Mouse (Mus musculus) liver, embryonic 15.5 days (tissue): ENCODE results near the gene Car10. TPM values are rescaled to one million over a fixed set of nuclear protein-coding genes. Genes with fewer than 3 reads are reported as not detected.

ENCODE experiments used
- ATAC-seq: fragments of 200-750 bp; cut with Nextera tagmentation; 2 replicates; pipeline ENCODE4 v1.8.0; 2017; ENCODE audit warnings: moderate number of reproducible peaks, mild to moderate bottlenecking, moderate library complexity; ENCODE audit not compliant: insufficient read depth
- H3K27ac ChIP-seq: fragments of 300-500 bp; sonication (generic); replicated peaks from 2 replicates; pipeline ENCODE4 v1.5.1; 2015; ENCODE audit warnings: mild to moderate bottlenecking, inconsistent platforms
- H3K27me3 ChIP-seq: fragments of 300-500 bp; sonication (generic); 2 replicates; pipeline ENCODE4 v1.6.1; 2015; ENCODE audit warnings: mild to moderate bottlenecking, inconsistent platforms
- H3K36me3 ChIP-seq: fragments of 300-500 bp; sonication (generic); replicated peaks from 2 replicates; pipeline ENCODE4 v1.6.1; 2015; ENCODE audit warnings: moderate library complexity, mild to moderate bottlenecking, inconsistent platforms
- H3K4me1 ChIP-seq: fragments of 300-500 bp; sonication (generic); replicated peaks from 2 replicates; pipeline ENCODE4 v1.6.1; 2015; ENCODE audit warnings: inconsistent platforms
- H3K4me2 ChIP-seq: fragments of 300-500 bp; sonication (generic); 2 replicates; pipeline ENCODE4 v1.6.1; 2015; ENCODE audit warnings: moderate library complexity, mild to moderate bottlenecking, inconsistent platforms
- H3K4me3 ChIP-seq: fragments of 300-500 bp; sonication (generic); replicated peaks from 2 replicates; pipeline ENCODE4 v1.5.1; 2015; ENCODE audit warnings: mild to moderate bottlenecking, inconsistent platforms
- H3K9ac ChIP-seq: fragments of 300-500 bp; sonication (generic); 2 replicates; pipeline ENCODE4 v1.6.1; 2015; ENCODE audit warnings: moderate library complexity, mild to moderate bottlenecking, inconsistent platforms
- H3K9me3 ChIP-seq: fragments of 300-500 bp; sonication (generic); replicated peaks from 2 replicates; pipeline ENCODE4 v1.6.1; 2016; ENCODE audit warnings: inconsistent platforms
- WGBS: fragments of 180-500 bp; shearing (Covaris S2); methylation state at CpG from one replicate; pipeline ENCODE4 v1.1.7; 2015; ENCODE audit warnings: mixed read lengths; ENCODE audit not compliant: insufficient replicate concordance; 5-methylcytosine and 5-hydroxymethylcytosine counted together
- polyA plus RNA-seq: library from polyadenylated mRNA; unstranded; fragments of >200 nt; fragmentation: Nextera tagmentation; extraction: Ambion mirVana; gene quantifications from 2 replicates; pipeline ENCODE4 v1.2.1, GENCODE M21; 2015

Gene Car10
- not detected in 2 replicates for polyA plus RNA-seq

DNA sequence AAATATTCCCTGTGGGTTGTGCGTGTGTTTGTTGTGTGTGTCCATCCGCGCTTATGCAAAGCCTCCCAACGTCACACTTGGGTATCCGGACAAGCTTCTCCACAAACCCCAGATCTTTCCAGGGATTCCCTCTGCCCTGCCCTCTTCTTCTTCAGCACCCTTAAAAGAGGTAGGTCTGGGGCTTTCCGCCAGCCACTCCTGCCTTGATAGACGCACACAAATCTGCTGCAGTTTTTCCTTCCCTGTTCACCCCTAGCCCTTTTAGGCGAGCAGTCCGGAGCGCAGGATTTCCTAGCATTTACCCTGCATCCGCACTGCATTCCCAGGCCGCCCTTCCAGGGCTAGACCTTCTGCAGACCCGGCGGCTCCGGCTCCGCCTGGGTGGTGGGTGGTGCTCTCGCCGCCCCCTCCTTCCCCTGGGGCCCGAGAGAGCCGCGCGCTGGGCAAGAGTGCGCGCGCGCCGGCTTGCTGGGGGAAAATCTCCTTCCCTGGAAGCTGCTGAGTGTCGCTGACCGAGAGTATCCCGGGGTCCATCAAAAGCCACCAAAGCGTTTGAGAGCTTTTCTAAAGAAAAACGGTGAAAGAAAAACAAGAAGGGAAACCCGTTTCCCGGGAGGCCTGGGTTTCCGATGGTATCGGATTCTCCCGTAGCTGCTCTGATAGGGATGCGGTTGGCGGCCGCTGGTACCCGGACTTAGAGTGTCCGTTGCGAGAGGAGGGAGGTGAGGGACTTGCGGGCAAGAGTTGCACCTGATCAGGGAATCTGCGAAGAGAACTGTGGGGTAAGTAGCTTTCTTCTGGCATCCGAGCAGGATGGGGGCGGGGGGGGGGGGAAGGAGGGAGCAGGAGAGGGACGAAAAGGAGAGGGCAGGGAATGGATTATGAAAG is at the start of gene Car10:
Gene Car10 (plus strand): TSS at position 88 of the 888 bp plus-strand sequence.
- peak within 1 kb of the TSS; percentile 10 for H3K4me2 ChIP-seq

DNA sequence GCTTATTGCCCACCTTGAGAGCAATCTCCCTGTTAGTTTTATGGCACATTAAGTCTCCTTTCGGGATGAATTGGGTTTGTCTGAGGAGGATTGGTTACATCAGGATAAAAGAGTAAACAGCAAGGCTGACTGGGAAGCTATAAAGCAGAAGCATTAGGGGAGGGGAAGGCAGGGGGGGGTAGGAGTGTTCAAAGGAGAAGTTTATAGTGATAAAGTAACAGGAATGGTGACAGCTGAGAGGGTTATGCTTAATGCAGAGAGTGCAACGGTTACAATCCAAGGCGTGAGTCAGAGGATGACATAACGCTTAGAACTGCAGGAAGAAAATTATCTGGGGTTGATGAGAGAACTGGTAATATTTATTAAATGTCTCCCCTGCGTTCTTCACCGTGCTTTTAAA is 32.8 kb upstream of the Car10 start:
- Histone ChIP-seq H3K4me2 (no peak overlapping the region), H3K9ac (no peak overlapping the region)

More for the DNA sequence above, at the start of gene Car10:
- Histone ChIP-seq H3K4me1 (no peaks in the 10 kb centered on the region), H3K27ac (no peak within 1 kb of the TSS), H3K9ac (no peak within 1 kb of the TSS), H3K36me3 (no peaks in the 10 kb centered on the region), H3K4me3 (no peak within 1 kb of the TSS), H3K27me3 (peaks cover 61% of the 10 kb centered on the region), H3K9me3 (no peaks in the 10 kb centered on the region)
- no peak for ATAC-seq
- 3% methylated on average over 48 of the region's 48 CpGs for WGBS

DNA sequence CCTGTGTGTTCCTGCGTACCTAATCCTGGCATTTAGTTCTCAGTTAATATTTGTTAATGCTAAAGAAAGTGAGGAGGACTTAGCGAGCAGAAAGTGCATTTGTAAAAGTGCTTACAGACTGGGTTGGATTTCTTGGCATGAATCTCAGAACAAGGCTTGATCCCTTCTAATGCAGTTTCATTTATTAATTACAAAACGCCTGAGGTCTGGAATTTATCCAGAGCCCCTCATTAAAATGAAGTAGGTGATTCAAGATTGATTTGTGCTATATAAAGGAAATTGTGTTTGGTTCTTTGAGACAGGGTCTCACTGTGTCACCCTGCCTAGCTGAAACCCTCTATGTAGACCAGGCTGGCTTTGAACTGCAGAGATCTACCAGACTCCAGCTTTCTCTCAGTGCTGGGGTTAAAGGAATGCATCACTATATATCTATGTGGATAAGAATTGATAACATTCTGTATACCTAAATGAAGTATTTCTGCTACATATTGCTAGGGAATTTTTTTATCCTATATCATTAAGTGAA is 32.1 kb upstream of the Car10 start:
- Histone ChIP-seq H3K4me2 (no peak overlapping the region), H3K27ac (no peak overlapping the region), H3K36me3 (no peaks in the 10 kb centered on the region), H3K9ac (no peak overlapping the region), H3K4me1 (no peaks in the 10 kb centered on the region), H3K4me3 (no peak overlapping the region), H3K27me3 (no peaks in the 10 kb centered on the region), H3K9me3 (no peaks in the 10 kb centered on the region)
- no peak for ATAC-seq
- WGBS = 59% methylated on average over 3 of the region's 3 CpGs

More for the DNA sequence above, 32.8 kb upstream of the Car10 start:
- no peak for ATAC-seq
- no peaks in the 10 kb centered on the region for H3K9me3 ChIP-seq
- WGBS = 37% methylated on average over 6 of the region's 6 CpGs
- no peaks in the 10 kb centered on the region for H3K4me1 ChIP-seq
- H3K4me3 ChIP-seq = no peak overlapping the region
- H3K27ac ChIP-seq = no peak overlapping the region
- no peaks in the 10 kb centered on the region for H3K36me3 ChIP-seq
- H3K27me3 ChIP-seq = no peaks in the 10 kb centered on the region

DNA sequence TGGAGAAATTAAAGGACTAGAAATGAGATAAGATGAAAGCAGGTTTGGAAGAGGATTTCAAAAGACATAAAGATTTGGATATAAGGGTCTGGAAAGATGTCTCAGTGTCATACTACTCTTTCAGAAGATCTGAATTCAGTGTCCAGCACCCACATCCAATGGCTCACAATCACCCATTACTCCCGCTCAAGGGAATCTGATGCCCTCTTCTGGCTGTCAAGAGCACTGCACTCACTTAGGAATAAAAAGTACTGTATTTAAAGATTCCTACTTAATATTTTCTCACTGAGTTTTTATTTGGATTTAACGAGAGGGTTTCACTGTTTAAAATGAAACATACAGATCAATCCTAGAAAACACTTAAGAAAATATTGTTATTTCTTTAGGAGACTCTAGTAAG is 2.2 kb upstream of the Car10 start:
- Histone ChIP-seq H3K4me3 (no peak overlapping the region), H3K36me3 (no peaks in the 10 kb centered on the region), H3K4me2 (no peak overlapping the region), H3K4me1 (no peaks in the 10 kb centered on the region), H3K27ac (no peak overlapping the region), H3K27me3 (peaks cover 42% of the 10 kb centered on the region), H3K9ac (no peak overlapping the region), H3K9me3 (no peaks in the 10 kb centered on the region)
- no peak for ATAC-seq
- 5% methylated on average over 2 of the region's 2 CpGs for WGBS

DNA sequence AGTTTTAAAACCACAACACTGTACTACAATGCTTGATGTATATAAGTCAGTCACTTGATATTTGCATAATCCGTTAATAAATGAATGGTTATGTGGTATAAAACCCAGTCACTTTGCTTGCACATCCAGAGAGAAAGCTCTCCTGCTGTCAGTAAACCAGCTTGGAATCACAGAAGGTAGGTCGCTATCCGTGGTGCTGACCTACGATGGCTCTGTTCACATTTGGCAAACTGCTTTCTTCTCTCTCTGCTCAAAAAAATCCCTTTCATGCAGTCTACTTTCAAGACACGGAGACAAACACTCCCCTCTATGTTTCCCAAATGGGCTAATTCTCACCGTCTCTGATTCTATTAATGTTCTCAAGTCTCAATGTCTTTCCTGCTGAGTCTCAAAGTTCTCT is 827 bp upstream of the Car10 start:
- 1% methylated on average over 6 of the region's 6 CpGs for WGBS
- Histone ChIP-seq H3K27me3 (peaks cover 56% of the 10 kb centered on the region), H3K36me3 (no peaks in the 10 kb centered on the region), H3K4me3 (no peak overlapping the region), H3K4me1 (no peaks in the 10 kb centered on the region), H3K9me3 (no peaks in the 10 kb centered on the region), H3K9ac (no peak overlapping the region), H3K27ac (no peak overlapping the region), H3K4me2 (no peak overlapping the region)
- no peak for ATAC-seq

DNA sequence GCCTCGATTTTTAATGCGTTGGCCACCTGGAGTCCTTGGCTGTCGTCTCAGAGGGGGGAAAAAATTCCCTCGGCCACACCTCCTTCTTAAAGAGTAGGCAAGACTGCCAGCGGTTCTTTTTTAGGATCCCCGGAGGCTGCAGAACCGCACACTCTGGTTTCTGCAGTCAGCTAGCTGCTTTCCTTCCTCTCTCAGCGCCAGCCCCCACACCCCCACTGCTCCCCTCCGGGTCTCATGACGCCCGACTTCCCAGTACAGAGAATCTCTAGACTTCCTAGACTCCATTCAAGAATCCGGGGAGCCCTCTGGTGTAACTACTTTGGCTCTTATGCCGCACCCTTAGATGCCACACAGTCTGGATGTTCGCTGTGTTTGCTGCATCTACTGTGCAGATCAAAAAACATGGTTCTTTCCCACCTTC is 387 bp upstream of the Car10 start:
- WGBS = 4% methylated on average over 14 of the region's 14 CpGs
- H3K27ac ChIP-seq = no peak overlapping the region
- H3K9me3 ChIP-seq = no peaks in the 10 kb centered on the region
- no peaks in the 10 kb centered on the region for H3K36me3 ChIP-seq
- no peaks in the 10 kb centered on the region for H3K4me1 ChIP-seq
- peaks cover 61% of the 10 kb centered on the region for H3K27me3 ChIP-seq
- H3K4me3 ChIP-seq = no peak overlapping the region
- no peak overlapping the region for H3K9ac ChIP-seq
- H3K4me2 ChIP-seq = no peak overlapping the region
- ATAC-seq = no peak

DNA sequence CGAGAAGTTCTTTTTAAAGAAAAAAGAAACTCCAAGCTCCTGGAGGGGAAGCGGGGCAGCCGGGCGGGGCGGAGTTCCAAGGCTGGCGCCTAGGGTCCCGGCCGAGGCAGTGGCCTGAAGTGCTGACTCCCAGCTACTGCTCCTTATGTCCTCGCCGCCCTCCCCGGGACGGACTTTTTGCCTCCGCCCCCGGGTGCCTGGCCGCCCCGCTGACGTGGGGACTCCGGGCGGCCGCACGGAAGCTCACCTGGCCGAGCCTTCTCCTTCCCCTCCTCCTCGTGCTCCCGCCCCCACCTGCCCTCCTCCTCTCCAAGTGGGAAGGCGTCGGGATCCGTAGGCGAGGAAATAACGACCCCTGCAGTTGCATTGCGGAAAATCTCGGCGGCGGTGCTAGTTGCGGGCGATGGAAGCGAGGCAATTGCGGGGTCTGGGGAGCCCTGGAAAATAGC is 1.1 kb downstream of the Car10 start:
- 1% methylated on average over 37 of the region's 37 CpGs for WGBS

DNA sequence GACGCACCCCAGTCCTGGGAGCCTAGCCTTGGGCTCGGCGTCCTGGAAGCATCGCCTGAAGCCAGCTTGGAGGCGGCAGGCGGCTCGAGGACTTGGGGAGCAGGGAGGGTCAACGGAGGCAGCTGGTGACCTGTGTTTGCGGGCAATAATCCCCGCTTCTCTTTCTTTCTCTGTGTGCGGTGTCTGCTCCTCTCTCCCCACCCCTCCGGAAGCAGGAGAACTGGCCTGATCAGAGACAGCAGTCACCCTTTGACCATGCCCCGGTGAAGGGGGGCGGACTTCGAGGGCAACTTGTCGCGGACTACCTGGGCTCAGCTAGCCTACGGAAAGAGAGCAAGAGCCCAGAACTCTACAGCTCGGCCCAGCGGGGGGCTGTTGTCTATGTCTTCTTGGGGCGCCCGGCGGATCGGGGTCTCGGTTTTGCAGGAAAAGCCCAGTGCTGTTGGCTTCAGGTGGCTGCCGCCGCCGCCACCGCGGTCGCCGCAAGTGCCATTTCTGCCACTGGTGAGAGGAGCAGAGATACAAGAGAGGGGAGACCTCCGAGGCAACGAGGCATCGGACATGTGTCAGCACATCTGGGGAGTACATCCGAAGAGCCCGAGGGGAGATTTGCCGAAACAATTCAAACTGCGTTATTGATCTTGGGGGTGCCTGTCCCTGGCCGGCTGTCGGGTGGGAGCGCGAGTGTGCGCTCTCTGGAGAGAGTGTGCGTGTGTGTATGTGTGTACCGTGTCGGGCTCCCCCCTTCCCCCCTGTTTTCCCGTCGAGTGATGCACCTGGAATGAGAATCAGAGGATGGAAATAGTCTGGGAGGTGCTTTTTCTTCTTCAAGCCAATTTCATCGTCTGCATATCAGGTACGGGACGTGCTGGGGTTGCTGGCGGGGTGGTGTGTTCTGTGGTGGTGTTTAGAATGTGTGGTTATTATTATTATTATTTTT is 1.9 kb downstream of the Car10 start:
- Histone ChIP-seq H3K27me3 (peaks cover 61% of the 10 kb centered on the region), H3K4me2 (no peak overlapping the region), H3K4me3 (no peak overlapping the region), H3K27ac (no peak overlapping the region), H3K4me1 (no peaks in the 10 kb centered on the region), H3K9ac (no peak overlapping the region), H3K9me3 (no peaks in the 10 kb centered on the region), H3K36me3 (no peaks in the 10 kb centered on the region)
- no peak for ATAC-seq
- 3% methylated on average over 53 of the region's 53 CpGs for WGBS

More for the DNA sequence above, 1.1 kb downstream of the Car10 start:
- Histone ChIP-seq H3K9me3 (no peaks in the 10 kb centered on the region), H3K9ac (no peak overlapping the region), H3K4me3 (no peak overlapping the region), H3K27ac (no peak overlapping the region), H3K4me1 (no peaks in the 10 kb centered on the region), H3K36me3 (no peaks in the 10 kb centered on the region), H3K27me3 (peaks cover 61% of the 10 kb centered on the region), H3K4me2 (peak overlapping the region; percentile 10)
- no peak for ATAC-seq

DNA sequence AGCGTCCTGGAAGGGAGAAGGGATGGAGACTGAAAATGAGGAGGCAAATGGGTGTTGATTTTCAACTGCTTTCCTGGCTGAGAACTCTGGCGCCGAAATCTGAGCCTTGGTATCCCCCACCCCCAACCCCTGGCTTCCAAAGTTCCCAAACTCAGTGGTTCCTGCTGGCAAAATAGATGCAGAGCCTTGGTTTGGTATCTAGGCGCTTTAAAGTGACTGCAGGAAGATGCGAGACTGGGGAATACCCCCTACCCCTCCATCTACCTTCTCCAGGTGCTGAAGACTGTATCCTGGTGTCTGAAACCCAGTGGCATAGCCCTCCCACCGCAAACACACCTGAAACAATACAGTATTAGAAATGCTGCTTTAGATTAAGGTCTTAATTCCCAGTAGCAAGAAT is 2.8 kb downstream of the Car10 start:
- Histone ChIP-seq H3K4me2 (no peak overlapping the region), H3K9me3 (no peaks in the 10 kb centered on the region), H3K36me3 (no peaks in the 10 kb centered on the region), H3K27me3 (peaks cover 61% of the 10 kb centered on the region), H3K9ac (no peak overlapping the region), H3K4me1 (no peaks in the 10 kb centered on the region), H3K27ac (no peak overlapping the region), H3K4me3 (no peak overlapping the region)
- ATAC-seq = no peak
- WGBS = 6% methylated on average over 6 of the region's 6 CpGs

DNA sequence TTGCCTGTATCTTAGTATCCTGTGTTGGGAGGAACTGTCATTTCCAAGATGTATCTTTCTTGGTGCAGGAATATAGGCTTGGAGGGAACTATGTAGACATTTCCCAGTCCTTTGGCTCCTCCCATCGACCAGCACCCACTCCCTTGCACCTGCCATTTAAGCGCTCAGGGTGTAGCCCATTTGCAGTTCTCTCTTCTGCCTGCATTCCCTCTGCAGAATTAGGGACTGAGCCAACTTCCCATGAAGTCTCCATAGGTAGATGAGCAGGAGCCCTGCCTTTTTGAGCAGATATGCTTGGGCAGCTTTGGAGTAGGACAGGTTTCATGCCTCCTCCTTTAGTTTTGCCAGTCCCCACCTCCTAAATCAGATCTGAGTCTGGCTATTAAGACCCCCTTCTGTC is 3.3 kb downstream of the Car10 start:
- H3K4me1 ChIP-seq = no peaks in the 10 kb centered on the region
- H3K9me3 ChIP-seq = no peaks in the 10 kb centered on the region
- H3K9ac ChIP-seq = no peak overlapping the region
- H3K4me2 ChIP-seq = no peak overlapping the region
- no peaks in the 10 kb centered on the region for H3K36me3 ChIP-seq
- WGBS = 4% methylated on average over 2 of the region's 2 CpGs
- H3K27ac ChIP-seq = no peak overlapping the region
- H3K4me3 ChIP-seq = no peak overlapping the region
- H3K27me3 ChIP-seq = peaks cover 61% of the 10 kb centered on the region
- no peak for ATAC-seq

DNA sequence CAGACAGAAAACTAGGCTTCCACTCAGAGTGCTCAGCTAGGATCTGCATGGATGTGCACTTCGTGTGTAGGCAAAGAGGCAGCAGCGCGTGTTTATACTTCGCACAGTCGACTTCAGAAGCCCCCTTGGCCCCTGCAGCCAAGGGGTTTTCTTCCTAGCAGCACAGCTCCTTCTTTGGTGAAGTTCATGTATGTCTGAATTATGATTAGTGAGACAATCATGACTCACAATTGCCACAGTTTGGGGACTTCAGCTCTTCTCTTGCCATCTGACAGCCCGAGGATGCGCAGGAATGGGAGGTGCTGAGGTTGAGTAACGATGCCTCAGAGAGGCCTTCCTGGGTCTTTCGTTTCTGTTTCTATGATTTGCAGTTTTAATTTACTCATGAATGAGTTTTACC is 4.5 kb downstream of the Car10 start:
- ATAC-seq = no peak
- H3K27me3 ChIP-seq = peaks cover 51% of the 10 kb centered on the region
- H3K4me3 ChIP-seq = no peak overlapping the region
- no peak overlapping the region for H3K4me2 ChIP-seq
- H3K4me1 ChIP-seq = no peaks in the 10 kb centered on the region
- no peak overlapping the region for H3K9ac ChIP-seq
- no peaks in the 10 kb centered on the region for H3K9me3 ChIP-seq
- H3K27ac ChIP-seq = no peak overlapping the region
- 76% methylated on average over 9 of the region's 9 CpGs for WGBS
- no peaks in the 10 kb centered on the region for H3K36me3 ChIP-seq
